Mouse (Mus musculus) cerebellum, postnatal 36 days (tissue): ENCODE results near the gene Elmo1.

Experiments used
- DNase-seq, 2 experiments: peaks; one replicate each; pipeline ENCODE4 v3.0.0; 2021 to 2022; ENCODE audit warnings: mixed read lengths in 2 of 2

Gene Elmo1

GRCm38 (mm10) chr13:20208867-20209266 lies 118.5 kb downstream of the Elmo1 start:
- DNase-seq, result no peak

GRCm38 (mm10) chr13:20211780-20212179 lies 121.4 kb downstream of the Elmo1 start:
- no peak for DNase-seq

DNA sequence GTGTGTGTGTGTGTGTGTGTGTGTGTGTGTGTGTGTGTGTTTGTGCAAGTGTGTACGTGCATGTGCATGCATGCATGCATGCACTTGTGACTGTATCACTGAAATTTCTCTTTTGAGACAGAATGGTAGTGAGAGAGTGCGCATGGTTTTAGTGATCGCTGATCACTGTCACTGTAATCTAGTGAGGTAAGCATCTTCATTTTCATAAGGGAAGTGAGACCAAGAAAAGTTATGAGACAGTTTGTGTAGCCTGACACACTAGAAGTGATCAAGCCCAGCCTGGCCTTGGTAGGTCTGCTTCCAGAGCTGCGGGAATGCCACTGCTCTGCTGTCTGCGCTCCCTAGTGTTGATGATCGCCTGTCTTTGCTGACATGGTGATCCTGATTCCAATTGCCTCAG lies 122.3 kb downstream of the Elmo1 start:
- DNase-seq, result no peak

DNA sequence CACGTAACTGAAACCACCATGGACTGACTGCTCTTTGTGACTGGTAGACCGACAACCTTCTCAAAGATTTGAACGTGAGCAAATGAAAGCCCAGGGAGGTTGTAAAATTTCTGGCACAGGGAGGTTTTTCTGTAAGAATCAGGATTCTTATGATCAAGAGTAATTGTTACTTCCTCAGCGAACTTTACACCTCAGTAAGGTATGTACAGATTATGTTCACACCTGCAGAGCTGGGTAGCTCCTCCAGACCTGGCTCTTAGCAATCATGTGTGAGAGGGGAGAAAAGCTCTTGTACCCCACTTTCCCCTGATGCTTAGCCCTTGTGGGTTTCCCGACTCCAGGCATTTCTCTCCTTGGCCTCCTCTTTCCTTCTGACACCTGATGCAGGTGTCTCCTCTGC lies 123.5 kb downstream of the Elmo1 start:
- DNase-seq, result no peak

- no peak for DNase-seq
Observed at GRCm38 (mm10) chr13:20217453-20218090, 127.2 kb downstream of the Elmo1 start.

DNA sequence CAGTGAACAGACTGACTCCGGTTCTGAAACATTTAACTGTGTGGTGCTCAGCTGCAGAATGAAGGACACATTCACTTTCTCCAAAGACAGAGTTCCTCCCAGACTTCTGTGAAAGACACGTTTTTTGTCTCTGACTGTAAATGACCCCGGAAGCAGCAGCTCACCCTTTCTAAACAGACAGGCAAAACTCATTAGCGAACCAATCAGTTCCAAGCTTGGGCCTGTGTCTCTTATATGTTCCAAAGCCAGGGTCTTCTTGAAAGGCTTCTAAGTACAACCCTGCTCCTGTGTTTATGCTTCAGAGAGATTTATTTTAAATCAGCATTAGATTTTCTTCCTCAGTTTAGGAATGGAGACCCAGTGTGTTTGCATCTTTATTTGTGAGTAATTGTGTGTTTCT lies 127.7 kb downstream of the Elmo1 start:
- DNase-seq, result no peak

- DNase-seq, result no peak
Observed at GRCm38 (mm10) chr13:20220414-20220813, 130.0 kb downstream of the Elmo1 start.

DNA sequence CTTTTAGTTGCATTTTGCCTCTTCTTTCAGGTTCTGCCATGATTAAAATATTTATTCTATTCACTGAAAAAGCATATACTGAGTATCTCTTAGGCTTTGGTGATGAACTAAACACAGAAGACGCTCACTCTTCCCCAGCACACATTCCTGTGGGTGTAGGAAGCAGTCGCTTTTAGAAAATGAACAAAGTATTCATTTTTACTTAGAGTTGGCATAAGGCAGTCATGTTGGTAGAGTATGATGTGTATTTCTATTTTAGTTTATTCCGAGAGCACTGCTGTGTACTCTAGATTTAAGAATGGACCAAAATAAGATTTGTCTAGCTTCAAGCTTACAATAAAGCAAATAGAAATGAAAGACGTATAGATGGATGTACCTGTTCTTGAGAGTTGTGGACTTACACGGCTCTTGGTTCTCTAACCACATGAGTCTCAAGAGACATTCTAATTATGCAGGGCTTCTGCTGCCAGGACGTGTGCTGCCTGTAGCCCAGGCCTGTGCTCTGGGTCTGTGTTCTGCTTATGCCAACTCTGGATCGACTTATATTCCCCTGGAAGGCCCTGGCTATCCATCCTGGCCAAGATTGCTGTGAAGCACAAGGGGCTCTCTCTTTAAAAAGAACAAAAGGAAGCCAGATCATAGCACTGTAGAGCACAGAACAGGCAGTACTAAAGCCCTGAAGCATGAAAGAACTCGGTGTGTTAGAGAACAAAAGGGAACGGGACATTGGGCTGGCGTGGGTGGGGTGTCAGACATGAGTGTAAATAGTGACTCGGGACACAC lies 137.7 kb downstream of the Elmo1 start:
- DNase-seq, result no peak

DNA sequence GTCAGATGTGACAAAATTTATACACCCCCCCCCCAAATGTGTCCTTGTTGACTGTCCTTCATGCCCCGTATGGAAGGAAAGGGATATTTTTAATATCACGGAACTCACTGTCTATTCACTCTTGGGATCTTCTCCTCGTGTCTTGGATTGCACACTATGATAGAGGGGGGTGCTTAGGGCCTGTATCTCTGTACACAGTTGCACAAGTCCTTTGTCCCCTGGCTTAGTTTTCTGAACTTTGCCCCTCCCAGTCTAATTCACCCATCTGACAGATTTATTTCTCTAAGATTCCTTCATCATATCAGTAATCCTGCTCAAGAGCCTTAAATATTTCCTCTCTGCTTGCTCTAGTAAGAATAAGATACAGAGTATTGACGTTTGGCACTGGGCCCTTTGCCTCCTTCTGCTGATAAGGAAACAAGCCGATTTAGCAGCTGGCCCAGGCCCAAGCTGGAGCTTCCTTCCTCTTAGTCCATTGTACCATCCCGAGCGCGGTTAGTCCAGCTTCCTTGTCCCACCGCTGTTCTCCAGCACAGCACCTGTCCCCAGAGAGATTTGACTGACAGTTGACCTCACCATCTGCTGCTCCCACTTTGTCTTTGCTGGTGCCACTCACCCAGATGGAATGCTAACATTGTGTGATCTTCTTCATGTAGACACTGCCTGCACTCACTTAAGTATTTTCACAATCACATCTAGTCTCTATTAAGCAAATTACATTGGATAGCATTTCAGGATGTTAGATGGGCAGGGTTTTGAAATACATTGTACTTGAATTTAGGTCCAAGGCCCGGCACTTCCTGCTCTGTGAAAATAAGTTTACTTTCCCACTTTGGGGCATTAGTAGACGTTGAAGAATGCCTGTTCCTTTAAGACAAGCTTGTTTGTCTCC lies 141.7 kb downstream of the Elmo1 start:
- peak; percentile 17 for DNase-seq

DNA sequence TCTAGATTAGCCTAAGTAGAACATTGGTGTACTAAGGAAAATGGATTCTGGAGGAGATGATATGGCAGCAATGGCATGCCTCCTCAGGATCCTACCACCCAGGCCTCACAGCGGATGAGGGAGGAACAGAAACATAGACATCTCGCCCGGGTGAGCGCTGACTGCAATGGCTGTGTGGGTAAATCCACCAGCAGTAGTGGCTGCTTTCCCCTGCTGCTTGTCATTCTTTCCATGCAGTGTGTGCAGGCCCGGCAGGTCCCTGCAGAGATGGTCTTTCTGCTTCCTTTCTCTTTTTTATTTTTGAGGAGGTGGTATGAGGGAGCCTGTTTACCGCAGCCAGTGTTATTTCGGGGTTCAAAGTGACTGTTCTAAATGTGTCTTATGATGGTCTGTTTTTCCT lies 143.3 kb downstream of the Elmo1 start:
- no peak for DNase-seq

DNA sequence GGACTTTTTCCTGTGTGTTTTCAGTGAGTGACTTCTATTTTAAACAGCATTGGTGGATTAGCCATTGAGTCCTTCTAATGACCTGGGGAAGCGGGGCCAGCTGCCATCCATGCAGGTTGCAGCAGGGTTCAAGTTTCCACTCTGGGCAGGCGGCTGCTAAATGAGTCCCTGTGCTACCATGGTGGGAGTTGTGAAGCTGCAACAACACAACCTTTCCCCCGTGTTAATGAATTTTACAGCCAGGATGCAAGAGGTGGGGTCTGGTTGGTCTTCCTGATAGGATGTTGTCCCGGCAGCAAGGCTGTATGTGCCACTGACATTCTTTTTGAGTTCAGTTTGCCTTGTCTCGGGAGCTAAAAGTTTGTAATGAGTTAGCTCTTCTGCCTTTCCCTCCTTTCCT lies 147.2 kb downstream of the Elmo1 start:
- no peak for DNase-seq

DNA sequence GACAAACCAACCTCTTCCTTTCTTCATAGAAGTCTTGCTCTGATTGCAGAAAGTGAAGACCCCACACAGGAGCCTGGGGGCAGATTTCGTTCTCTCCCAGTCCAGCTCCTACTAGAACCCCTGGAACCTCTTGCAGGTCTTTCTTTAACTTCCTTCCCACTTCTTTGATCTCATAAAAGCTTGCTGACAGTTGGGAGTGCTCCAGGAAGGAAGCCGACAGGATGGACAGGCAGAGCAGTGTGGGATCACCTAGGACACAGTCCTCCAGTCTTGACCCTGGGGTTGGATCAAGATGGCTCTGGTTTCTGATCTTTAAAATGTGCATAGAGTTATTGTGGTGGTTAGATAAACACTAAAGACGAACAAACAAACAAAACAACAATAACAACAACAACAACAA lies 147.8 kb downstream of the Elmo1 start:
- DNase-seq, result no peak

GRCm38 (mm10) chr13:20238743-20239142 lies 148.3 kb downstream of the Elmo1 start:
- no peak for DNase-seq

DNA sequence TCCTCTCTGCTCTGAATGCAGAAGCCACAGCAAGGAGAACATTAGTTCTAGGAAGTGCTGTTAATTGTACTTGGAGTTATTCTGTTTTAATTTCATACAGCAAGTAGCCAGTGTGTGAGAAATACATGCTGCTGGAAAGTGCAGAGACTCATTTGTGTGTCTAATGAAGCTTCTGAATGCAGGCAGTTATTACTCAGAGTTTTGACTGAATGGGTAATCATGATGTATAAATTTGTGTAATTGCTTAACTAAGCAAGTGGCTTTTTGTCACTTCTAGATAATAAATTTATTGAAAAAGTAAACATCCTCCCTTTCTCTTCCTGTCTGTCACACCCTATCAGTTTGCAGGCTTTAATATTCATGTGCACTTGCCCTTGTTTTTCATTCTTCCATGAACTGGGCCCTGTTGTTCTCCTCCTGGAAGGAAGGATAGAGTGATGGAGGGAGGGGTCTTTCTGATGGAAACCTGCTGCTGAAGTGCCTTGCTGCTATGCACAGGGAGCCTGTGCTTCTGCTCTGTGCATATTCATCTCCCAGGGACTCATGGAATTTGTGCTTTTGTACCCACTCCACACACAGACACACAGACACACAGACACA lies 159.8 kb downstream of the Elmo1 start:
- no peak for DNase-seq

DNA sequence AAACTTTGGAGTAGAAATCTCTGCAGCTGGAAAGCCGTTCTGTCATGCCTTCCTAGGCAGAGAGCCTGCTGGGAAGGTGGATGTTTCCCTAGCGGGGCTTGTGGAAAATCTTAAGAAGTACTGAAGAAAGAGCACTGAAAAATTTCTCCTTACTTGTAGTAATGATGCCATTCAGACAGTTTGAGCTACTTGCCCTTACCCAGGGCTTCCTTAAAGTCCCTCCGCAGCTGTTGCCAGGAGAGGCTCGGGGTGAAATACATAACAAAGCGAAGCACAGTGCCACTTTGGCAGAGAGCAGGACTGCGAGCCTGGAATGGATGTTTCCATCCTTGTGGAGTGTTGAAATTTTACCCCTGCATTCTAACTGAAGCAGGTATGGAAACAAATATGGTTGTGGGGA lies 164.5 kb downstream of the Elmo1 start:
- DNase-seq, result no peak

DNA sequence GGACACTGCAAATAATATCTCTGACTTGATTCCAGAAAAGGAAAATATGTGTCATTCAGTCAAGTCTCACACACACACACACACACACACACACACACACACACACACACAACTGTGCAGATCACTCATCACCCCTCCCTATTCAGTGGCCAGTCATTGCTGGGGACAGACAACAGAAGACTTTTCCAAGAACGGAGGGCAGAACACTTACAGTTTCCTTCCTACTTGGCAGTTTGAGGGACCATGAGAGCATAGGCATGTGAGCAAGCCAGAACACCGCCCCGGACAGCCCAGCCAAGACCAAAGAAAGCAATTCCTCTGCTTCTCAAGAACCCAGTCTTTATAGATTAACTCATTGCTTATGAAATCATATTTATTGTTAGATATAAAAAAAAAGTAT lies 165.0 kb downstream of the Elmo1 start:
- DNase-seq, result no peak

GRCm38 (mm10) chr13:20256613-20257012 lies 166.2 kb downstream of the Elmo1 start:
- no peak for DNase-seq

GRCm38 (mm10) chr13:20257562-20258525 lies 167.4 kb downstream of the Elmo1 start:
- no peak for DNase-seq

DNA sequence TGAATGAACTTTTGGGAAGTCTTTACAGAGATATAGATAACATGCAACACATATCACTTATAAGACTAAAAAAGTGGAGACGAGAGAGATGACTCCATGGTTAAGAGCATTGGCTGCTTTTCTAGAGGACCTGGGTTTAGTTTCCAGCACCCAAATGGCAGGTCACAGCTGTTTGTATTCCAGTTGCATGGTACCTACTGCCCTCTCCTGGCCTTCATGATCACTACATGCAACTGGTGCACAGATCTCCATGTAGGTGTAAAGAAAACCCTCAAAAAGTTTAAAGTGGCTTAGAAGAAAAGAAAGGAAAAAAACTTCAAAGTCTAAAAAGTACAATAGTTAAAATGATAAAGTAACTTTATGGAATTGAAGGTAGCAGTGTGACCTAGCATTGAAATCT lies 172.8 kb downstream of the Elmo1 start:
- DNase-seq, result no peak

- DNase-seq, result no peak
Observed at GRCm38 (mm10) chr13:20270148-20270547, 179.8 kb downstream of the Elmo1 start.

- DNase-seq, result peak; percentile 14 to 26
Observed at GRCm38 (mm10) chr13:20271799-20272198, 181.4 kb downstream of the Elmo1 start.

DNA sequence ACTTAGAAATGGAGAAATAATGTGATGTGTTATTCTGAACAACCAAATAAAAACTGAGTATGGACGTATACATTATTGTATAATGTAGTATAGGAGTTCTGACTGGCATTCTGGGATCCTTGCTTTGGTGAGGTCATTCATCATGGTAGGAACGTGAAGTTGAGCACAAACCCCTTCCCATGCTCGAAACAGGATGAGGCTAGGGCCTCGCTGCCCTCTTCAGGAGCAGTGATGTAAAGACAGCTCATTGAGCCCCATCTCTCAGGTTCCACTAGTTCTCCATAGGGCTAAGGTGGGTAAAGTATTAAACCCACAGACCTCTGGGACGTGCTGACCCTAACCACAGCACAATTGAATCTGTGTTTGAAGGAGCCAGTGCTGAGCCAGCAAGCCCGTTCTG lies 182.2 kb downstream of the Elmo1 start:
- DNase-seq, result no peak
